Mouse (Mus musculus): Measurements from ENCODE around the gene Gpr152.

DNA sequence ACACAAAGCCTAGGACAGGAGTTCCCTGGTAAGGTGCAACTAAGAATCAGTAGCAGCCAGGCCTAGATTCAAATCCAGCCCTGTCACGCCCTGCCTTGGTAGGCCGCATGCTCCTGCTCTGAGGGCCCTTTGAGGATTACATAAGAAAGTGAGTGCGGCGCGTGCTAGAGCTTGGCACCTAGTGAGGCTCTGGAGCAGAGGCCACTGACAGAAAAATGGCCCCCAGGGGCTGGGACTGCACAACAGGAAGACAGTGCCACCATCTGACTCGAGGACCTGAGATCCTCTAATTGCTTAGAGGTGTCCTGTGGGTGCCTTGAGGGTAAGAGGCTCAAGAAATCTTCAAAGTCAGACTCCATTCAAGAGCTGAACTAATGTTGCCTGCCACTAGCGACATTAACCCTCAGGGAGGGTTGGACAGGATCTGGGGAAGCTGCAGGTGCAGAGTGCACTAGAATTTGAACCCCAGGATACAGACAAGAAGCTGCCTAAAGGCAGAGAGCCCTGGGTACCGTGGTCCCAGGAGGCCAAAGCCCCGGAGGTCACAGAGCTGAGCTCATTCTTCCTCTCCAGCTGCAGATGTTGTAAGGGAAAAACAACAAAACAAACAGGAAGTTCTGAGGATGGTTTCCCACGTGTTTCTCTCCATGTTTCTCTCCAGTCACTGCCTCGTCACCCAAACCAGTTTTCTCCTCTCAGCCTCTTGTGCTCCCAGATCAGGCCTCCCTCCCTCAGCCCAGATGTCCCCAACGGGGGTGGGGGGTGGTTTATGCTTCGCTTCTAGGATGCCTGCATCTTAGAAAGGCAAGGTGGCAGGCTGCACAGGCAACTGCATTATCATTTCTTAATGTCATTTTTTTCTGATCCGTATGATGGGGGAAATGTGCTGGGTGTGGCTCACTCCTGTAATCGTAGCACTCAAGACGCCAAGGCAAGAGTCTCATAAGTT, 5.2 kb downstream of the Gpr152 start:
- TF ChIP-seq CTCF (IDR thresholded peaks at IDR 0.05; ENCODE audit: low read depth) (no peak), EP300 (optimal IDR thresholded peaks at IDR 0.05) (no peak)
